Mouse (Mus musculus) kidney, embryonic 14.5 days (tissue): ENCODE measurements around the gene Slc34a1. TPM values are rescaled to one million over a fixed set of nuclear protein-coding genes. Genes with fewer than 3 reads are reported as not detected.

ENCODE experiments used
- ATAC-seq: fragments of 200-750 bp; cut with Nextera tagmentation; 2 replicates; pipeline ENCODE4 v1.8.0; 2017; ENCODE audit warnings: moderate number of reproducible peaks, mild to moderate bottlenecking, moderate TSS enrichment, moderate library complexity; ENCODE audit not compliant: low FRiP score, low TSS enrichment
- H3K27ac ChIP-seq: fragments of 300-500 bp; sonication (generic); 2 replicates; pipeline ENCODE4 v1.5.1; 2014; ENCODE audit warnings: low read depth, mild to moderate bottlenecking, low read length, moderate library complexity, mixed read lengths
- H3K27me3 ChIP-seq: fragments of 300-500 bp; sonication (generic); 2 replicates; pipeline ENCODE4 v1.6.1; 2014; ENCODE audit warnings: mild to moderate bottlenecking, low read length; ENCODE audit not compliant: control insufficient read depth, insufficient read depth
- H3K36me3 ChIP-seq: fragments of 300-500 bp; sonication (generic); 2 replicates; pipeline ENCODE4 v1.6.1; 2014; ENCODE audit warnings: low read length, mixed read lengths; ENCODE audit not compliant: control insufficient read depth, insufficient read depth
- H3K4me1 ChIP-seq: fragments of 300-500 bp; sonication (generic); 2 replicates; pipeline ENCODE4 v1.6.1; 2014; ENCODE audit warnings: low read length, mixed read lengths; ENCODE audit not compliant: control insufficient read depth, insufficient read depth
- H3K4me2 ChIP-seq: fragments of 300-500 bp; sonication (generic); replicated peaks from 2 replicates; pipeline ENCODE4 v1.6.1; 2014; ENCODE audit warnings: low read depth, mild to moderate bottlenecking, low read length
- H3K4me3 ChIP-seq: fragments of 300-500 bp; sonication (generic); 2 replicates; pipeline ENCODE4 v1.5.1; 2014; ENCODE audit warnings: mild to moderate bottlenecking, low read length
- H3K9ac ChIP-seq: fragments of 300-500 bp; sonication (generic); 2 replicates; pipeline ENCODE4 v1.6.1; 2014; ENCODE audit warnings: low read depth, mild to moderate bottlenecking, low read length, moderate library complexity
- H3K9me3 ChIP-seq: fragments of 300-500 bp; sonication (generic); 2 replicates; pipeline ENCODE4 v1.6.1; 2016; ENCODE audit warnings: low read length; ENCODE audit not compliant: control insufficient read depth
- WGBS: fragments of 180-500 bp; shearing (Covaris S2); extraction: QIAGEN DNeasy Blood & Tissue Kit; methylation state at CpG from one replicate; pipeline ENCODE4 v1.1.7; 2014; 5-methylcytosine and 5-hydroxymethylcytosine counted together
- polyA plus RNA-seq: library from polyadenylated mRNA; unstranded; fragments of >200 nt; fragmentation: Nextera tagmentation; extraction: Ambion mirVana; gene quantifications from 2 replicates; pipeline ENCODE4 v1.2.1, GENCODE M21; 2014

Slc34a1 gene
- 15.5 and 39.4 TPM in 2 replicates for polyA plus RNA-seq

DNA sequence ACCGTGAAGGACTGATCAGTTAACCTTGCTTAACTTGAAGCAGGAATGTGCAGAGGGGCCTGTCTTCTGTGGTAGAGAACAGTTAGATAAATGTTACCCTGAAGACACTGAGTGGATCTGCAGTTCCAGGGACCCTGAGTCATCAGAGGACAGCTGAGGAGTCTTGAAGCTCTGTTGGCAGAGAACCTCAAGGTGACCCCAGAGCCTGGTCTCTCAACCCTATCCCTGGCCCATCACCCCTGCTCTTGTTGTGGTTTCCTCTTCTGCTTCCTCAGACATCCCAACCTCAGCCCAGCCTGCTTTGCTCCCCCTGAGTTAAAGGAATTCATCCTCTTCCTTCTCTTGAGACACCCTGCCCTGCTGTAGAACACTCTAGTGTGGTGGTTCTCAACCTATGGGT is at the start of gene Slc34a1:
Gene Slc34a1 (plus strand): TSS at position 100 of the 400 bp plus-strand sequence.
- H3K9me3 ChIP-seq = no peaks in the 10 kb centered on the region
- no peak within 1 kb of the TSS for H3K4me3 ChIP-seq
- H3K27me3 ChIP-seq = no peaks in the 10 kb centered on the region
- H3K4me2 ChIP-seq = no peak within 1 kb of the TSS
- WGBS = 86% methylated on average over 1 of the region's 1 CpGs
- H3K9ac ChIP-seq = no peak within 1 kb of the TSS
- no peak within 1 kb of the TSS for H3K27ac ChIP-seq
- no peaks in the 10 kb centered on the region for H3K36me3 ChIP-seq
- H3K4me1 ChIP-seq = no peaks in the 10 kb centered on the region
- no peak for ATAC-seq

DNA sequence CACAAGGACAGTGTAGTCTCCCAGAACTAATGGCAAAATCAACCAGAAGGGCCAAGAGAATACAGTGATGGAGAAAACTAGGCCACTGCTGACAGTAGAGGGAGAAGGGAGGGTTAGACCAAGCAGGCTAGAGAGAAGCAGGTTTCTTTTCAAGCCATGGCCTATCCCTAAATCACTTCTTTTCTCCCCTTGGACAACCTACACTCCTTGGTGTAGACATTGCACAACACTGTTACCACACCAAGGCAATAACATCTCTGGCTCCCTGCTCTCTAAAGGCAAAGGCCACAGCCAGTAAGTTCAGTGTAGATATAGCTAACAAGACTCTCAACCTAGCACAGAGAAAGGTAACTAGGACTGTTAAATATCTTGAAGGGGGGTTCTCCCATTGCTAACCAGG is 36.8 kb upstream of the Slc34a1 start:
- ATAC-seq = no peak
- H3K4me2 ChIP-seq = peak overlapping the region; percentile 85
- H3K9ac ChIP-seq = peak overlapping the region; percentile 71; the same call in 1 of the 2 replicates
- peaks cover 12% of the 10 kb centered on the region for H3K4me1 ChIP-seq
- H3K27me3 ChIP-seq = no peaks in the 10 kb centered on the region
- H3K27ac ChIP-seq = no peak overlapping the region
- no peaks in the 10 kb centered on the region for H3K9me3 ChIP-seq
- H3K36me3 ChIP-seq = peaks cover 40% of the 10 kb centered on the region
- H3K4me3 ChIP-seq = peak overlapping the region; percentile 72

DNA sequence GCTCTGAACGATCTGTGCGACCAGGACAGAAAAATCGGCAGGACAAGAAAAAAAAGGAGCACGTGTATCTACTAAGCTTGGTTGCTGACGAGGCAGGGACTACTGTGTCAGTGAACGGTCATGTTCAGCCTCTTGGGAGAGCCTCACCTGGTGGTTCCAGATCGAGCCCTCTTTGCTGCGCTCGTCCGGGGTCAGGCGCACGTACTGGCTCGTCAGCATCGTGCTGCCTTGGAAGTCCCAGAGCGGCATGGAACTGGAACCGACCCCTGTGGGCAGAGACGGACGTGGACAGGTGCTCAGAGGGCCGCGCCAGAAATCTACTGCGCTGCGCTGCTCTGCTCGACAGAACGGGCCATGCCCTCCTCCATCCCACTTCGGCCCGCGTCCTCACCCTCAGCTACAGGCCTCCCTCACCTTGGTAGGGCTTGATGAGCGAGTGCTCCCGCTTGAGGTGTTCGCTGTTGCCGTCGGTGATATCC is 36.0 kb upstream of the Slc34a1 start:
- Histone ChIP-seq H3K27ac (peak overlapping the region; percentile 77), H3K4me1 (peaks cover 12% of the 10 kb centered on the region), H3K9ac (peak overlapping the region; percentile 71), H3K27me3 (no peaks in the 10 kb centered on the region), H3K4me3 (peak overlapping the region; percentile 72), H3K4me2 (peak overlapping the region; percentile 85), H3K36me3 (peaks cover 36% of the 10 kb centered on the region), H3K9me3 (no peaks in the 10 kb centered on the region)
- WGBS = under 1% methylated on average over 32 of the region's 32 CpGs
- peak; percentile 32 for ATAC-seq

DNA sequence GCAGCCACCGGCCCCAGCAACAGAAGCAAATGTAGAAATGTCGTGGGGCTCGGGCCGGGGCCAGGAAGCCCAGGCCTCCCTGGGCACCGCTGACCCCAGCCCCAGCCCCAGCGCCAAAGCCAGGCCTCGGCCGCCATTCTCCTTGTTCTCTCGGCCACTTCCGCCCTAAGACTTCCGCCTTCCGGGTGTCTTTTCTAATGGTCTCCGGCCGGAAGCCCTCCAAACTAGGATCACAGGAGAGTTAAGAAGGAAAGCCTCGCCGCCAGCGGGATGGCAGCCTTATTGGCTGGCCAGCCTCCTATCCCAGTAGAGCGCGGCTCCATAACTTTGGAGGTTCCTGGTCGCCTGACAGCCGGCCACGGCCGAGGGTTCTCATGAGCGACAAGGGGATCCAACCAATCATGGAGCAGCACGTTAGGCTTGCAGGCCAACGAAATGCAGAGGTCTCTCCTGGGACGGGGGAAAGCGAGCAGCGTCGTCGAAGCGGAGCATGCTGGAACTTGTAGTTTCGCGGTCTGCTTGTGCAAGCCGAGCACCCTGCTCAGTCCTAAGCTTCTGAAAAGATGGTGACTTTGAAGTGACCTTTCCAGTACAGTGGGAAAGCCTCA is 35.4 kb upstream of the Slc34a1 start, which contains the start of gene Lman2:
Gene Lman2 (minus strand): TSS at position 331 of the 608 bp plus-strand sequence.
- ATAC-seq = peak; percentile 99
- WGBS = under 1% methylated on average over 35 of the region's 35 CpGs
- H3K9me3 ChIP-seq = no peaks in the 10 kb centered on the region
- peak within 1 kb of the TSS; percentile 77 for H3K27ac ChIP-seq
- no peaks in the 10 kb centered on the region for H3K27me3 ChIP-seq
- H3K4me3 ChIP-seq = peak within 1 kb of the TSS; percentile 72
- peak within 1 kb of the TSS; percentile 85 for H3K4me2 ChIP-seq
- H3K4me1 ChIP-seq = peaks cover 12% of the 10 kb centered on the region
- peaks cover 31% of the 10 kb centered on the region for H3K36me3 ChIP-seq
- peak within 1 kb of the TSS; percentile 71 for H3K9ac ChIP-seq

DNA sequence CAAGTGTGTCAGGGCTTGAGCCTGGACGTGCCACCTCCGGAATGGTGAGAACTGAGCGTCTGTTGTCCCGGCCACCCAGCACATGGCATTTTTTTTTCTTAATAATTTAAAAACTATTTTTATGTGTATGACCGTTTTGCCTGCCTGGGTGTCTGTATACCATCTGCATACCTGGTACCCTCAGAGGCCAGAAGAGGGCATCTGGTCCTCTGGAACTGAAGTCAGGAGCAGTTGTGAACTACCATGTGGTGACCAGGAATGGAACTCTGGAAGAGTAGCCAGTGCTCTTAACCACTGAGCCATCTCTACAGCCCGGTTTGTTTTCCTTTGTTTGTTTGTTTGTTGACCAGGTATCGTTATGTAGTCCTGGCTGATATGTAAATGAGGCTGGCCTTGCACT is 29.6 kb upstream of the Slc34a1 start:
- H3K9me3 ChIP-seq = no peaks in the 10 kb centered on the region
- H3K4me3 ChIP-seq = no peak overlapping the region
- no peaks in the 10 kb centered on the region for H3K4me1 ChIP-seq
- no peak overlapping the region for H3K4me2 ChIP-seq
- ATAC-seq = no peak
- WGBS = 82% methylated on average over 7 of the region's 7 CpGs
- no peaks in the 10 kb centered on the region for H3K27me3 ChIP-seq
- no peak overlapping the region for H3K9ac ChIP-seq
- no peak overlapping the region for H3K27ac ChIP-seq
- no peaks in the 10 kb centered on the region for H3K36me3 ChIP-seq

DNA sequence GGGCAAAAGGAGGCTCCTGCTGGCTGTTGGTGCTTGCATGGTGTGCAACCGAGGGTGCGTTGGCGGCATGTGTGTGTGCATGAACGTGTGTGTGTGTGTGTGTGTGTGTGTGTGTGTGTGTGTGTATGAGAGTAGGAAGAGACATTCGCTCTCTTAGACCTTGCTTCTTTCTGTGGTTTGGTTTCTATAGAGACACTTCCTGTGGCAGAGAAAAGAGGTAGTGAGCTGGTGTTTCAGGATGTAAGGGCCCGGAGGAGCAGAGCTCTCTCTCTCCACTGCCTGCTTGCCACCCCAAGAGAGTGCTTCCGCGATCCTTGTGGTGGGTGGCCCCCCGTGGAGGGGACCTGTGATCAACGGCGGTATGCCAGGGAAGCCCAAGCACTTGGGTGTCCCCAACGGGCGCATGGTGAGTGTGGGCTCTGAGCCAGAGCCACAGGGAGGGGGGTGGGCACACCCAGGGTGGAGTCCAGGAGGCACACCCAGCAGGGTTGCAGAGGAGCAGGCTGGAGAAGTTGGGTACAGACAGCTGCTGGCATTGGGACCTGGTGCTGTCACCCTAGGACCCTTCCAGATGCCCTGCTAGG is 28.4 kb upstream of the Slc34a1 start, which contains the start of gene Rgs14:
Gene Rgs14 (plus strand): TSS at position 202 of the 584 bp plus-strand sequence.
- no peaks in the 10 kb centered on the region for H3K9me3 ChIP-seq
- no peak within 1 kb of the TSS for H3K27ac ChIP-seq
- H3K4me2 ChIP-seq = no peak within 1 kb of the TSS
- H3K4me1 ChIP-seq = no peaks in the 10 kb centered on the region
- no peak for ATAC-seq
- WGBS = 63% methylated on average over 13 of the region's 13 CpGs
- no peak within 1 kb of the TSS for H3K4me3 ChIP-seq
- no peaks in the 10 kb centered on the region for H3K27me3 ChIP-seq
- no peak within 1 kb of the TSS; the same call in 1 of the 2 replicates for H3K9ac ChIP-seq
- H3K36me3 ChIP-seq = no peaks in the 10 kb centered on the region

DNA sequence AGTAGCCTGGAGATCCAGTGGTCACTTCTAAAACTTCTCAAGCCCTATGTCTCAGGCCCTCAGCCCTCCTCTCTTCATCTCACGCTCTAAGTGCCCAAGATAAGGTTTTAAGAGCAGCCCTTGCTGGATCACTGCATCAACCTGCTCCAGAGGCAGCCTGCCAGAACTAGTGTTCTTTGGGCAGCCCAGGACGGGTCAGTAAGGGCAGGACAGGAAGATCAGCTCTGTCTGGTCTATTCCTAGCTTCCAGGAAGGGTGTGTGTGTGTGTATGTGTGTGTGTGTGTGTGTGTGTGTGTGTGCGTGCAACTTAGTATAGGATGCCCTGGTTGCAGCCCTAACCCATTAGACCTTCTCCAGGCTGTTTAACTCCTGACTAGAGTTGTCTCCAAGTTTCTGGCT is 27.8 kb upstream of the Slc34a1 start:
- no peaks in the 10 kb centered on the region for H3K27me3 ChIP-seq
- no peak for ATAC-seq

DNA sequence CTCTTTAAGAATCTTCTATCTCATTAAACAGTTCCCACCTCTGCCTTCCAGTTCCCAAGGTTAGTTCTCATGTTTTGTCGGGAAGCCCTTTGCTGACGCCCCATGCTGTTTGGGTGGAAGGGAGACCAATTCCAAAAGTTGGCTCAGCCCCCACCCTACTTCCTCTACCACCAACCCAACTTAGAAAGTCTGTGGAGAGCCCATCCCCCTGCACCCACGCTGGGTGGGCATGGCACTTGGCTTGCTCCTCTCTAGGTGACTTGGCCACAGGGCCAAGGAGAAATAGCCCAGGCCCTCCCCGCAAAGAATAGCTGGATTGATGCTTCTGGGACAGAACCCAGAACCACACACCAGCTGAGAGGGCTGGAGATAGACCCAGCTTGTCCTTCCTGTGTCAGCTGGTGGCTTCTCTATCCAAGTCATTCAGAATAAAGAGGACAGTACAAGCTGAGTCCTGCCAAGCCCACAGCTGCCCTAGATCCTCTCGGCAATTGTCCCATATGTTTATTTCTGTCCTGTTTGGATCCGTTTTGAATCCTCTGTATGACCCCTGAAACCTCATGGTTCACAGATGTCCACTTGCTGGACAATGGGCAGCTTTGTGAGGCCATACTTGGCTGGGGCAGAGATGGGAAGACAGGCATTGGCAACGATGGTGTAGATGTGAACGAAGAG is 26.8 kb upstream of the Slc34a1 start:
- no peak overlapping the region for H3K27ac ChIP-seq
- 75% methylated on average over 8 of the region's 8 CpGs for WGBS
- no peaks in the 10 kb centered on the region for H3K9me3 ChIP-seq
- H3K4me1 ChIP-seq = no peaks in the 10 kb centered on the region
- H3K4me3 ChIP-seq = no peak overlapping the region
- no peaks in the 10 kb centered on the region for H3K27me3 ChIP-seq
- no peak overlapping the region for H3K4me2 ChIP-seq
- H3K9ac ChIP-seq = no peak overlapping the region
- ATAC-seq = no peak
- no peaks in the 10 kb centered on the region for H3K36me3 ChIP-seq

More for the DNA sequence above, 27.8 kb upstream of the Slc34a1 start:
- Histone ChIP-seq H3K27ac (no peak overlapping the region), H3K4me3 (no peak overlapping the region), H3K9ac (no peak overlapping the region), H3K36me3 (no peaks in the 10 kb centered on the region), H3K4me1 (no peaks in the 10 kb centered on the region), H3K9me3 (no peaks in the 10 kb centered on the region), H3K4me2 (no peak overlapping the region)
- 58% methylated on average over 3 of the region's 3 CpGs for WGBS

DNA sequence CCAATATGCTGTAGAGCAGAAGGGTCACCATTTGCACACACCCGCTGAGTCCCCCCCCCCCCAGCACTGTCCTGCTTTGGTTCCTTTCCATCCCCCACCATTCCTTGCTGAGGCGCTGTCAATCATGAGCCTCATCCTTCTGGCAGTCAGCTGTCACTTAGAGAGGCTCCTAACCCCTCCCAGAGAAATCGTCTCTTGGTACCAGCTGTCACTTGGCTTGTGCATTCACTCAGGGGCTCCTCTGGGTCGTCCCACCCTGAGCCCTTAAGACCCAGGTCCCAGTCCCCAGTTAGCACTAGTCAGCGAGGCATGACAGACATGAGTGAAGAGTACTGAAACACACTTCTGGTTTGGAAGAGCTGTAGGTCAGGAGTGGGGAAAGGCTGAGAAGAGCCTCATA is 26.2 kb upstream of the Slc34a1 start:
- no peak overlapping the region for H3K4me2 ChIP-seq
- H3K4me1 ChIP-seq = no peaks in the 10 kb centered on the region
- no peaks in the 10 kb centered on the region for H3K27me3 ChIP-seq
- no peak overlapping the region for H3K4me3 ChIP-seq
- no peak overlapping the region for H3K27ac ChIP-seq
- WGBS = 58% methylated on average over 5 of the region's 5 CpGs
- H3K9me3 ChIP-seq = no peaks in the 10 kb centered on the region
- no peak overlapping the region for H3K9ac ChIP-seq
- no peaks in the 10 kb centered on the region for H3K36me3 ChIP-seq
- no peak for ATAC-seq
